Mouse (Mus musculus): Measurements from ENCODE around the gene Cyb5r3. TPM values are rescaled to one million over a fixed set of nuclear protein-coding genes. Genes with fewer than 3 reads are reported as not detected.
A peak's percentile ranks its signal among the peaks of the same experiment; 100 is the strongest.

The Cyb5r3 gene
- polyA plus RNA-seq, 1 experiment from 2014 or later, result 117 TPM

DNA sequence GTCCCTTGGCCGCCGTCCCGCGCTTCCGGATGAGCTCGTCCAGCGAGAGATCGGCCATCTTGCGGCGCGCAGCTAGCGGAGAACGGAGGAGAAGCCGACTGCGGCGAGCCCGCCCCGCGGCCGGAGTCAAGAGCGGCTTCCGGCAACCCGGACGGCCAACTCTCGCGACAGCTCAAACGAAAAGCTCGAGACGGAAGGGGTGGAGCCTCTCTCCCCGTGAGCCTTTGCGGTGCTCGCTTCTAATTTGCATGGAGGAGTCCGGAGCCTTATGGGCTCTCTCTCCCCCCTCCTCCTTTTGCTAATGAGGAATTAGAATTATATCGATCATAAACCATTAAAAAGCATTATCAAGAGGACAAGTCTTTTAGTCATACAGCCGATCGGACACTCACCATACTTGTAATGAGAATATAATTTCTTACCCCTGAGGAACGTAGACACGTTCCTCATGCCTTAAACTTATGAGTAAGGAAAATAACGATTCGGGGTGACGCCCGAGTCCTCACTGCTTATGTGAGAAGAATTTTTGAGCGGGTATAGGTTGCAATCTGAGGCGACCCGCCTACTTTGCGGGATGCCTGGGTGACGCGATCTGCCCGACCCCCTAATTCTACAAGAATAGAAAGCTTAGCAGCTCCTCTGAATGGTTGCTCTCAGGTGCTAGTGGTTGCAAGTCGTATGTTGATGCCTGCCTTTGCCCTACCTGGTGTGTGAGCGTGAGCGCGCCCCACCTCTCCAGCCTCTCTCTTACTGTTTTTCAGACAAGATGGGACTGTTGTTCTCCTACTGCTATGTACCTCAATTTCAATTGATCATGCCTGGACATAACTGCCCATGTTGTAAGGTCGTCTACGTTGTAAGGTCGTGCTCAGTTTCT, 23.0 kb downstream of the Cyb5r3 start, which contains the start of gene Poldip3:
TSS of gene Poldip3 (minus strand) at position 189 of the 877 bp plus-strand sequence.
- DNase-seq (ENCODE audit: low spot score), result peak; percentile 98
- Histone ChIP-seq H3K9ac (ENCODE audit: low read length) (peak within 1 kb of the TSS; percentile 98), H3K27ac (replicated peaks) (peak within 1 kb of the TSS; percentile 99), H3K36me3 (ENCODE audit: control insufficient read depth, insufficient read depth, low read length) (peaks cover 3% of the 10 kb centered on the region; the same call in 1 of the 2 replicates), H3K27me3 (ENCODE audit: control insufficient read depth, insufficient read depth, low read length) (no peaks in the 10 kb centered on the region), H3K4me2 (replicated peaks; ENCODE audit: low read depth) (peak within 1 kb of the TSS; percentile 82), H3K9me3 (ENCODE audit: control insufficient read depth, low read length) (no peaks in the 10 kb centered on the region), H3K4me3 (ENCODE audit: low read depth, low read length) (peak within 1 kb of the TSS; percentile 91), H3K4me1 (replicated peaks; ENCODE audit: control insufficient read depth, insufficient read depth) (peaks cover 4% of the 10 kb centered on the region; the same call in 1 of the 2 replicates)
- under 1% methylated on average over 56 of the region's 56 CpGs for WGBS
- peak; percentile 92 for ATAC-seq (ENCODE audit: low FRiP score, low TSS enrichment)
- TF ChIP-seq EP300 (optimal IDR thresholded peaks at IDR 0.05) (peak; percentile 92), CTCF (IDR thresholded peaks at IDR 0.05; ENCODE audit: low read depth) (no peak)

DNA sequence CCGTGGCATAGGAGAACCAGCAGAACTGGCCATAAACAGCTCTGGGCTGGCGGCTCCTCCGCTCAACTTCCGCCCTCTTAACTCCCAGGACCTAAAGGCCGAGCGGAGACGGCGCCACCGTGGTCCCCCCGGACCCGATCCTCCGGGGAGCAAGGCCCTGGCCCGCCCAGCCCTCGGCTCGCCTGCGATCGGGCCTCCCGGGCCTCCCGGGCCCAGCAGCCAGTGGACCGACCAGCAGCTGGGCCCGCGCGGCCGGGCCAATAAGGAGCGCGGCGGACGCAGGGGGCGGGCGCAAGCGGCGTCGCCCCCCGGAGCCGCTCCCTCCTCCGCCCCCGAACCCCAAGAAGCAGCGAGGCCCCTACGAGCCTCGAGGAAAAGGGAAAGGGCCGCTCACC, 23.6 kb downstream of the Cyb5r3 start:
- H3K36me3 ChIP-seq (ENCODE audit: control insufficient read depth, insufficient read depth, low read length), result no peaks in the 10 kb centered on the region
- TF ChIP-seq EP300 (optimal IDR thresholded peaks at IDR 0.05), result no peak
- TF ChIP-seq CTCF (IDR thresholded peaks at IDR 0.05; ENCODE audit: low read depth), result no peak
- H3K27ac ChIP-seq (replicated peaks), result peak overlapping the region; percentile 99
- H3K4me2 ChIP-seq (replicated peaks; ENCODE audit: low read depth), result peak overlapping the region; percentile 82
- peaks cover 4% of the 10 kb centered on the region; the same call in 1 of the 2 replicates for H3K4me1 ChIP-seq (replicated peaks; ENCODE audit: control insufficient read depth, insufficient read depth)
- peak; percentile 82 for ATAC-seq (ENCODE audit: low FRiP score, low TSS enrichment)
- no peaks in the 10 kb centered on the region for H3K9me3 ChIP-seq (ENCODE audit: control insufficient read depth, low read length)
- peak overlapping the region; percentile 91 for H3K4me3 ChIP-seq (ENCODE audit: low read depth, low read length)
- peak; percentile 84 for DNase-seq (ENCODE audit: low spot score)
- WGBS, result under 1% methylated on average over 21 of the region's 41 CpGs
- H3K27me3 ChIP-seq (ENCODE audit: control insufficient read depth, insufficient read depth, low read length), result no peaks in the 10 kb centered on the region
- H3K9ac ChIP-seq (ENCODE audit: low read length), result peak overlapping the region; percentile 98

DNA sequence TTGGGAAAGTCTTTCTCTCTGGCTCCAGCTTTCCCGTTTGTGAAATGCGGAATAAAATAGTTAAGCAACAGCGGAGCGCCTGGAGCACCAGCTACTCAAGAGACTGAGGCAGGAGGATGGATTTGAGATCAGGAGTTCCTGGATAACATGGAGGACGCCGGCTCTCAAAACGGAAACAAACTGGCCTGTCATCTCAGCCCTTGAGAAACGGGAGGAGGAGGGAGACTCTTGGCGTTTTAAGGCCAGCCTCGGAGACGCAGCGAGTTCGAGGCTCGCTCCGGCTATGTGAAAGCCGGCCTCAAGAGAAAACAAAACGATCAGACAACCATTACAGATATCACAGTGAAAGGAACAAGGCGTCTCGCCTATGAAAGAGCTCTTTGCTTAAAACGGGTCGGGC, 24.0 kb downstream of the Cyb5r3 start:
- 1% methylated on average over 21 of the region's 21 CpGs for WGBS
- TF ChIP-seq CTCF (IDR thresholded peaks at IDR 0.05; ENCODE audit: low read depth), result no peak
- no peak for TF ChIP-seq EP300 (optimal IDR thresholded peaks at IDR 0.05)
- Histone ChIP-seq H3K27me3 (ENCODE audit: control insufficient read depth, insufficient read depth, low read length) (no peaks in the 10 kb centered on the region), H3K9ac (ENCODE audit: low read length) (peak overlapping the region; percentile 98), H3K4me3 (ENCODE audit: low read depth, low read length) (peak overlapping the region; percentile 91), H3K4me2 (replicated peaks; ENCODE audit: low read depth) (peak overlapping the region; percentile 82), H3K27ac (replicated peaks) (peak overlapping the region; percentile 99), H3K9me3 (ENCODE audit: control insufficient read depth, low read length) (no peaks in the 10 kb centered on the region), H3K36me3 (ENCODE audit: control insufficient read depth, insufficient read depth, low read length) (no peaks in the 10 kb centered on the region), H3K4me1 (replicated peaks; ENCODE audit: control insufficient read depth, insufficient read depth) (peaks cover 6% of the 10 kb centered on the region; the same call in 1 of the 2 replicates)
- ATAC-seq (ENCODE audit: low FRiP score, low TSS enrichment), result no peak
- no peak for DNase-seq (ENCODE audit: low spot score)

DNA sequence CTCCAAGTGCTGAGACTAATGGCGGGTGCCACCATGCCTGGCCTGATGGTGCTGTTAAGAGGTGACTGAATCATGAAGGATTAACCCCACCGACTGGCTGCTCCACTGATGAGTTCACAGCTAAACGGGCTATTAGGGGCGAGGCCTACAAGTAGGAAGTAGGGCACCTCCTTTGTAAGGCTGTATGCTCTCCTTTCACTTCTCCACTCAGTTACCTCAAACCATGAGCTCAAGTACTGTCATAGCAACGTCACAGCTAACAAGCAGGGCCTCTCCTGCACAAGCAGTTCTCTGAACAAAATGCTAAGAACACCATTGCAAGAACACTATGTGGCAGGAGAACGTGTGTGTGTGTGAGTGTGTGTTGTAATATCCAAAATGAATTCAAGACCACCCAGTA, 26.9 kb downstream of the Cyb5r3 start:
- H3K9me3 ChIP-seq (ENCODE audit: control insufficient read depth, low read length), result no peaks in the 10 kb centered on the region
- no peak overlapping the region for H3K27ac ChIP-seq (replicated peaks)
- 67% methylated on average over 6 of the region's 6 CpGs for WGBS
- H3K27me3 ChIP-seq (ENCODE audit: control insufficient read depth, insufficient read depth, low read length), result no peaks in the 10 kb centered on the region
- H3K4me3 ChIP-seq (ENCODE audit: low read depth, low read length), result no peak overlapping the region
- DNase-seq (ENCODE audit: low spot score), result no peak
- TF ChIP-seq CTCF (IDR thresholded peaks at IDR 0.05; ENCODE audit: low read depth), result no peak
- no peak for TF ChIP-seq EP300 (optimal IDR thresholded peaks at IDR 0.05)
- H3K4me2 ChIP-seq (replicated peaks; ENCODE audit: low read depth), result no peak overlapping the region
- no peak for ATAC-seq (ENCODE audit: low FRiP score, low TSS enrichment)
- H3K36me3 ChIP-seq (ENCODE audit: control insufficient read depth, insufficient read depth, low read length), result no peaks in the 10 kb centered on the region; the same call in 1 of the 2 replicates
- peaks cover 11% of the 10 kb centered on the region; the same call in 1 of the 2 replicates for H3K4me1 ChIP-seq (replicated peaks; ENCODE audit: control insufficient read depth, insufficient read depth)
- H3K9ac ChIP-seq (ENCODE audit: low read length), result no peak overlapping the region

DNA sequence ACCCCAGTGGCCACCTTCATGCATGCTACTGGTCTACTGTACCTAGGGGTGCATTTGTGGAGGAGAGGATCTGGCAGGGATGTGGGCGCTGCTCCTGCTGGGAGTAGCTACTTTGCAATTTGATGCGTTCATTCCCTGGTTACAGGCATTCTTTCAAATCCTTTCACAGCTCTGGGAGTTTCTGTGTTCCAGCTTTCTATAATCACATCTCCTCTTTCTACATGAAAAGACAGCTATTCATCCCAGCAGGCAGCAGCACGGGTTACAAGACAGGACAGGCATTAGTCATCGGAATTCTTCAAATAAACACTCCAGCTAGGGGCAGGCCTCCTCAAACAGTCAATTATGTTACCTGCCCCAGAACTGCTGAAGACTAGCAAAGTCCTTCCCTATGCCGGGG, 29.5 kb downstream of the Cyb5r3 start:
- peaks cover 8% of the 10 kb centered on the region; the same call in 1 of the 2 replicates for H3K4me1 ChIP-seq (replicated peaks; ENCODE audit: control insufficient read depth, insufficient read depth)
- H3K27me3 ChIP-seq (ENCODE audit: control insufficient read depth, insufficient read depth, low read length), result no peaks in the 10 kb centered on the region
- 12% methylated on average over 5 of the region's 5 CpGs for WGBS
- no peak for TF ChIP-seq CTCF (IDR thresholded peaks at IDR 0.05; ENCODE audit: low read depth)
- no peak for TF ChIP-seq EP300 (optimal IDR thresholded peaks at IDR 0.05)
- peak; percentile 24; the same call in 1 of the 2 replicates for ATAC-seq (ENCODE audit: low FRiP score, low TSS enrichment)
- H3K36me3 ChIP-seq (ENCODE audit: control insufficient read depth, insufficient read depth, low read length), result no peaks in the 10 kb centered on the region; the same call in 1 of the 2 replicates
- no peak overlapping the region for H3K4me2 ChIP-seq (replicated peaks; ENCODE audit: low read depth)
- no peaks in the 10 kb centered on the region for H3K9me3 ChIP-seq (ENCODE audit: control insufficient read depth, low read length)
- no peak overlapping the region for H3K9ac ChIP-seq (ENCODE audit: low read length)
- no peak for DNase-seq (ENCODE audit: low spot score)
- H3K27ac ChIP-seq (replicated peaks), result peak overlapping the region; percentile 76
- no peak overlapping the region for H3K4me3 ChIP-seq (ENCODE audit: low read depth, low read length)

DNA sequence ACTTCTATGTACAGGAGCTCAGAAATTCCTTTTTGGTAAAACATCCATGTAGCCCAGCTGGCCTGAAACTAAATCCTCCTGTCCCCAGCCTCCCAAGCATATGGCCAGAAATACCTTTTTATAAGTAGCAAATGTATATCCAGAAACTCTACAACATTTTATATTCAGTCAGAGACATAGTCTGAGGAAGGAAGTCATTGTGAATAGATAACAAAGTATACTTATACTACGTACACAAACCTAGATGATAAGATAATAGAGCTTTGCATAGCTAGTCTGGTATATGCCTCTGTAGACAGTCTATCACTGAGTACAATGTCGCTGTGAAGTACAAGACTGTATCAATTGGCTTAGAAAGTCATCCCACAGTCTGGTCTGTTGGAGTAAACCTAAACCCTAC, 36.7 kb downstream of the Cyb5r3 start:
- no peak overlapping the region for H3K4me3 ChIP-seq (ENCODE audit: low read depth, low read length)
- no peak for ATAC-seq (ENCODE audit: low FRiP score, low TSS enrichment)
- H3K4me1 ChIP-seq (replicated peaks; ENCODE audit: control insufficient read depth, insufficient read depth), result no peaks in the 10 kb centered on the region
- no peak overlapping the region for H3K9ac ChIP-seq (ENCODE audit: low read length)
- TF ChIP-seq EP300 (optimal IDR thresholded peaks at IDR 0.05), result no peak
- TF ChIP-seq CTCF (IDR thresholded peaks at IDR 0.05; ENCODE audit: low read depth), result no peak
- H3K4me2 ChIP-seq (replicated peaks; ENCODE audit: low read depth), result no peak overlapping the region
- peaks cover 45% of the 10 kb centered on the region for H3K36me3 ChIP-seq (ENCODE audit: control insufficient read depth, insufficient read depth, low read length)
- no peaks in the 10 kb centered on the region for H3K9me3 ChIP-seq (ENCODE audit: control insufficient read depth, low read length)
- H3K27me3 ChIP-seq (ENCODE audit: control insufficient read depth, insufficient read depth, low read length), result no peaks in the 10 kb centered on the region
- DNase-seq (ENCODE audit: low spot score), result no peak
- 64% methylated on average over 2 of the region's 2 CpGs for WGBS
- no peak overlapping the region for H3K27ac ChIP-seq (replicated peaks)
